Comparison of ENCODE assay signal across 10 mouse cellular contexts in genomic region chr4:153806820-153807436, GRCm38 (mm10).
A peak's percentile ranks its signal among the peaks of the same experiment; 100 is the strongest.
DNase-seq lines count a peak whose midpoint lies in the region; ATAC-seq and TF ChIP-seq lines count a peak whose summit lies in the region.
"Had no signal": no experiment of that assay in that cellular context is flagged by ENCODE, and none has a peak within 500 bp of the region (broad histone marks: within the 10 kb centered on the region; RNA-seq: fewer than 3 reads in every experiment).

No protein-coding gene starts in this region.

- H3K4me3 ChIP-seq in layer of hippocampus, adult 2 months, result no peak overlapping the region
- H3K4me3 ChIP-seq in embryonic facial prominence, embryonic 11.5 days (ENCODE audit: low read depth, low read length), result no peak overlapping the region
- no peak overlapping the region for H3K4me3 ChIP-seq in hindbrain, embryonic 15.5 days
- no peak overlapping the region for H3K4me3 ChIP-seq in neural tube, embryonic 14.5 days (ENCODE audit: low read depth, low read length)
- no peak overlapping the region for H3K4me3 ChIP-seq in kidney, embryonic 14.5 days (ENCODE audit: low read length)

- no peaks in the 10 kb centered on the region for H3K9me3 ChIP-seq in embryonic facial prominence, embryonic 11.5 days (replicated peaks; ENCODE audit: control insufficient read depth, low read length)
- no peaks in the 10 kb centered on the region for H3K9me3 ChIP-seq in hindbrain, embryonic 15.5 days
- no peaks in the 10 kb centered on the region for H3K9me3 ChIP-seq in neural tube, embryonic 14.5 days (ENCODE audit: control insufficient read depth, low read length)
- H3K9me3 ChIP-seq in kidney, embryonic 14.5 days (ENCODE audit: control insufficient read depth, low read length), result no peaks in the 10 kb centered on the region

- H3K27ac ChIP-seq in layer of hippocampus, adult 2 months, result no peak overlapping the region
- no peak overlapping the region for H3K27ac ChIP-seq in embryonic facial prominence, embryonic 11.5 days (replicated peaks; ENCODE audit: low read depth, low read length)
- peak overlapping the region; percentile 62; the same call in 1 of the 2 replicates for H3K27ac ChIP-seq in hindbrain, embryonic 15.5 days (replicated peaks)
- H3K27ac ChIP-seq in neural tube, embryonic 14.5 days (ENCODE audit: low read depth, low read length), result peak overlapping the region; percentile 78; the same call in 1 of the 2 replicates
- H3K27ac ChIP-seq in kidney, embryonic 14.5 days (ENCODE audit: low read depth, low read length), result no peak overlapping the region

- 0 out of 2 replicates have a peak, but pooled peaks cover 2% of the 10 kb centered on the region for H3K27me3 ChIP-seq in embryonic facial prominence, embryonic 11.5 days (ENCODE audit: control insufficient read depth, insufficient read depth, low read length)
- no peaks in the 10 kb centered on the region for H3K27me3 ChIP-seq in hindbrain, embryonic 15.5 days
- H3K27me3 ChIP-seq in neural tube, embryonic 14.5 days (ENCODE audit: control insufficient read depth, insufficient read depth, low read length), result no peaks in the 10 kb centered on the region
- H3K27me3 ChIP-seq in kidney, embryonic 14.5 days (ENCODE audit: control insufficient read depth, insufficient read depth, low read length), result 0 out of 2 replicates have a peak, but pooled peaks cover 2% of the 10 kb centered on the region

- no peak overlapping the region for H3K4me2 ChIP-seq in embryonic facial prominence, embryonic 11.5 days (ENCODE audit: low read depth, low read length)
- peak overlapping the region; percentile 31 for H3K4me2 ChIP-seq in hindbrain, embryonic 15.5 days
- H3K4me2 ChIP-seq in neural tube, embryonic 14.5 days (ENCODE audit: low read depth, low read length), result peak overlapping the region; percentile 29; the same call in 1 of the 2 replicates
- H3K4me2 ChIP-seq in kidney, embryonic 14.5 days (replicated peaks; ENCODE audit: low read depth, low read length), result no peak overlapping the region

- WGBS in embryonic facial prominence, embryonic 11.5 days, result 33% methylated on average over 10 of the region's 10 CpGs
- WGBS in hindbrain, embryonic 15.5 days, result 20% methylated on average over 10 of the region's 10 CpGs
- WGBS in neural tube, embryonic 14.5 days, result 17% methylated on average over 10 of the region's 10 CpGs
- WGBS in kidney, embryonic 14.5 days, result 40% methylated on average over 10 of the region's 10 CpGs

- H3K4me1 ChIP-seq in embryonic facial prominence, embryonic 11.5 days (ENCODE audit: control insufficient read depth, insufficient read depth, low read length), result no peaks in the 10 kb centered on the region; the same call in 1 of the 2 replicates
- H3K4me1 ChIP-seq in hindbrain, embryonic 15.5 days (replicated peaks), result peaks cover 22% of the 10 kb centered on the region
- H3K4me1 ChIP-seq in neural tube, embryonic 14.5 days (ENCODE audit: control insufficient read depth, insufficient read depth, low read length), result peaks cover 6% of the 10 kb centered on the region; the same call in 1 of the 2 replicates
- H3K4me1 ChIP-seq in kidney, embryonic 14.5 days (ENCODE audit: control insufficient read depth, insufficient read depth, low read length), result no peaks in the 10 kb centered on the region; the same call in 1 of the 2 replicates

- H3K36me3 ChIP-seq in embryonic facial prominence, embryonic 11.5 days (replicated peaks; ENCODE audit: control insufficient read depth, insufficient read depth, low read depth, low read length), result no peaks in the 10 kb centered on the region
- no peaks in the 10 kb centered on the region for H3K36me3 ChIP-seq in hindbrain, embryonic 15.5 days
- no peaks in the 10 kb centered on the region for H3K36me3 ChIP-seq in neural tube, embryonic 14.5 days (ENCODE audit: control insufficient read depth, insufficient read depth, low read length)
- no peaks in the 10 kb centered on the region for H3K36me3 ChIP-seq in kidney, embryonic 14.5 days (ENCODE audit: control insufficient read depth, insufficient read depth, low read length)

- no peak for ATAC-seq in embryonic facial prominence, embryonic 11.5 days (replicated peaks; ENCODE audit: insufficient number of reproducible peaks, low FRiP score, low TSS enrichment, low read depth)
- ATAC-seq in hindbrain, embryonic 15.5 days (ENCODE audit: low FRiP score, low read depth), result 0 out of 2 replicates have a peak, but pooled peaks have one; percentile 2
- ATAC-seq in neural tube, embryonic 14.5 days (ENCODE audit: low read depth), result peak; percentile 48; the same call in 1 of the 2 replicates
- no peak for ATAC-seq in kidney, embryonic 14.5 days (ENCODE audit: low FRiP score, low TSS enrichment)

- peak in 1 of 2 experiments; percentile 41 for DNase-seq in layer of hippocampus, adult 2 months (ENCODE audit: low spot score in 2 of 2)
- DNase-seq in layer of hippocampus, adult 9-11 months, result no peak
- peak; percentile 40 for DNase-seq in embryonic facial prominence, embryonic 11.5 days (ENCODE audit: low spot score)
- no peak for DNase-seq in adrenal gland, postnatal 14 days
- DNase-seq in thymus, postnatal 0 days (ENCODE audit: low spot score), result no peak
- DNase-seq: cerebellum, adult 9-11 months; thymus, postnatal 25 days had no signal

- no peak overlapping the region for H3K9ac ChIP-seq in embryonic facial prominence, embryonic 11.5 days (replicated peaks; ENCODE audit: low read length)
- H3K9ac ChIP-seq in hindbrain, embryonic 15.5 days, result no peak overlapping the region
- no peak overlapping the region for H3K9ac ChIP-seq in neural tube, embryonic 14.5 days (replicated peaks; ENCODE audit: low read depth, low read length)
- H3K9ac ChIP-seq in kidney, embryonic 14.5 days (ENCODE audit: low read depth, low read length), result no peak overlapping the region

- peak; percentile 71 for TF ChIP-seq CTCF in layer of hippocampus, adult 2 months (conservative IDR thresholded peaks at IDR 0.05)

Comparison
In these comparisons a context has a peak if more than half of its experiments do, and no peak if none do; other contexts are left out.
1. H3K27ac ChIP-seq: peak in hindbrain, embryonic 15.5 days (single experiment) and neural tube, embryonic 14.5 days (single experiment); none in layer of hippocampus, adult 2 months (single experiment), embryonic facial prominence, embryonic 11.5 days (single experiment) and kidney, embryonic 14.5 days (single experiment).
2. ATAC-seq: peak in hindbrain, embryonic 15.5 days (single experiment) and neural tube, embryonic 14.5 days (single experiment); none in embryonic facial prominence, embryonic 11.5 days (single experiment) and kidney, embryonic 14.5 days (single experiment).
3. H3K4me2 ChIP-seq: peak in hindbrain, embryonic 15.5 days (single experiment) and neural tube, embryonic 14.5 days (single experiment); none in embryonic facial prominence, embryonic 11.5 days (single experiment) and kidney, embryonic 14.5 days (single experiment).